Mouse (Mus musculus) CH12.LX (cell line): ENCODE measurements around the gene Cd151.

Experiments
- CTCF ChIP-seq, 2 experiments: IDR thresholded peaks in 1 of 2; conservative IDR thresholded peaks in 1 of 2; 2 replicates each; pipeline ENCODE4 v1.5.1; 2011 to 2012; ENCODE audit warnings: low read depth in 2 of 2, low read length in 2 of 2, improper control_type of control experiment in 1 of 2, inconsistent platforms in 1 of 2, mild to moderate bottlenecking in 1 of 2, moderate library complexity in 1 of 2
- MEF2A ChIP-seq: IDR thresholded peaks from 2 replicates; pipeline ENCODE4 v1.6.1; 2014; ENCODE audit warnings: low read depth, mild to moderate bottlenecking, inconsistent platforms, low read length, improper control_type of control experiment, borderline replicate concordance

DNA sequence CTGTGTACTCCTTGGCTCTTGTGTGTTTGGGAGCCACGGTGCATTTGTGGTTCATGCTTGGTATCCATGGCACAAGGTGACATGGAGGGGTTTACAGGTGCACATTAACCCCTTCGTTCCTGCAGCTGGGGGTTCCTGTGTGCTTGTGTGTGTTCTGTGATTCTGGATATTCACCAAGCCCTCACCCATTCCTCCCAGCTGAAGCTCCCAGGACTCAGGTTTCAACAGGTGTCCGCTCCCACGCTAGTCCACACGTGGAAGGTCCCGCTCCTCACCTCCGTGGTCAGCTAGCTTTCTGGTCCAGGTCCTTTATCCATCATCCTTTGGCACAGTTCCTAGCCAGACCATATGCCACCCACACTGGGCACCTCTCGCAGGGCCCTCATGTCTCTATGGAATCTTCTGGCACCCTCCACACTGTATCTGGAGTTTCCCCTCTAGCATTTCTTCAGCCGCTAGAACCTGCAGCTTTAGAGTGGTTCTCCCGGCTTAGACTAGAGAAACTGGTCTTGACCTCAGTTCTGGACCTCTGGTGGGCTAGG is 514 bp upstream of the Cd151 start:
- TF ChIP-seq MEF2A, result no peak
- no peak for TF ChIP-seq CTCF (conservative IDR thresholded peaks at IDR 0.05 in 1 of 2, IDR thresholded peaks at IDR 0.05 in 1 of 2; ENCODE audit: low read depth in 2 of 2, low read length in 2 of 2)
